Mouse (Mus musculus) CH12.LX (cell line): Measurements from ENCODE around the gene Cc2d2a. TPM values are rescaled to one million over a fixed set of nuclear protein-coding genes. Genes with fewer than 3 reads are reported as not detected.

ENCODE experiments used
- DNase-seq: peaks from one replicate; pipeline ENCODE4 v3.0.0-alpha.2; 2013; ENCODE audit errors: extremely low read depth
- H3K27ac ChIP-seq: 2 replicates; pipeline ENCODE4 v1.5.1; 2012; ENCODE audit warnings: low read depth, mild to moderate bottlenecking, control low read depth, moderate library complexity; ENCODE audit not compliant: insufficient read depth
- H3K27me3 ChIP-seq: replicated peaks from 2 replicates; pipeline ENCODE3; 2012; ENCODE audit warnings: inconsistent platforms
- H3K36me3 ChIP-seq, 2 experiments: replicated peaks in 1 of 2; 2 replicates each; pipeline versions ENCODE3 to v1.6.1; 2012; ENCODE audit warnings: inconsistent platforms in 1 of 2, low read length in 1 of 2, mild to moderate bottlenecking in 1 of 2, mixed read lengths in 1 of 2, moderate library complexity in 1 of 2; ENCODE audit not compliant: control insufficient read depth in 1 of 2, insufficient read depth in 1 of 2
- H3K4me1 ChIP-seq, 2 experiments: 2 replicates each; pipeline ENCODE4 v1.6.1; 2012; ENCODE audit warnings: inconsistent platforms in 1 of 2, moderate library complexity in 1 of 2; ENCODE audit not compliant: insufficient read depth in 2 of 2, control insufficient read depth in 1 of 2
- H3K4me2 ChIP-seq: 2 replicates; pipeline ENCODE4 v1.6.1; 2012; ENCODE audit warnings: low read depth, mild to moderate bottlenecking, control low read depth; ENCODE audit not compliant: poor library complexity, insufficient read depth, severe bottlenecking
- H3K4me3 ChIP-seq, 3 experiments: fragments of 150-350 bp in 1 of 3; sonication (generic) in 1 of 3; replicated peaks in 1 of 3; 2 replicates each; pipeline versions ENCODE3 to v1.5.1; 2011 to 2012; ENCODE audit warnings: low read depth in 2 of 3, low read length in 2 of 3, mild to moderate bottlenecking in 2 of 3, moderate library complexity in 2 of 3, control low read depth in 1 of 3, improper control_type of control experiment in 1 of 3, inconsistent platforms in 1 of 3, mixed read lengths in 1 of 3; ENCODE audit not compliant: poor library complexity in 1 of 3
- H3K79me2 ChIP-seq: replicated peaks from 2 replicates; pipeline ENCODE4 v1.6.1; 2012; ENCODE audit warnings: mild to moderate bottlenecking, moderate library complexity; ENCODE audit not compliant: control insufficient read depth, poor library complexity, insufficient read depth, severe bottlenecking; ENCODE audit errors: extremely low read depth
- H3K9ac ChIP-seq: 2 replicates; pipeline ENCODE4 v1.6.1; 2012; ENCODE audit warnings: low read depth, mild to moderate bottlenecking, control low read depth, moderate library complexity; ENCODE audit not compliant: insufficient read depth
- H3K9me3 ChIP-seq: replicated peaks from 2 replicates; pipeline ENCODE3; 2012; ENCODE audit warnings: low read length, inconsistent platforms, mixed read lengths
- CHD1 ChIP-seq: IDR thresholded peaks from 2 replicates; pipeline ENCODE4 v1.6.1; 2012; ENCODE audit warnings: low read depth, low read length, improper control_type of control experiment, inconsistent platforms
- CTCF ChIP-seq, 2 experiments: IDR thresholded peaks in 1 of 2; conservative IDR thresholded peaks in 1 of 2; 2 replicates each; pipeline ENCODE4 v1.5.1; 2011 to 2012; ENCODE audit warnings: low read depth in 2 of 2, low read length in 2 of 2, improper control_type of control experiment in 1 of 2, inconsistent platforms in 1 of 2, mild to moderate bottlenecking in 1 of 2, moderate library complexity in 1 of 2
- ELF1 ChIP-seq: IDR thresholded peaks from 2 replicates; pipeline ENCODE4 v1.6.1; 2014; ENCODE audit warnings: low read depth, mild to moderate bottlenecking, inconsistent platforms, low read length, improper control_type of control experiment
- KAT2A ChIP-seq: IDR thresholded peaks from 2 replicates; pipeline ENCODE4 v1.6.1; 2012; ENCODE audit warnings: low read length, improper control_type of control experiment, inconsistent platforms; ENCODE audit not compliant: insufficient replicate concordance
- MAFK ChIP-seq: IDR thresholded peaks from 2 replicates; pipeline ENCODE4 v1.6.1; 2011; ENCODE audit warnings: low read length, improper control_type of control experiment; ENCODE audit not compliant: insufficient replicate concordance
- MAZ ChIP-seq: IDR thresholded peaks from 2 replicates; pipeline ENCODE4 v1.6.1; 2012; ENCODE audit warnings: low read depth, mild to moderate bottlenecking, inconsistent platforms, low read length, improper control_type of control experiment, moderate library complexity
- MEF2A ChIP-seq: IDR thresholded peaks from 2 replicates; pipeline ENCODE4 v1.6.1; 2014; ENCODE audit warnings: low read depth, mild to moderate bottlenecking, inconsistent platforms, low read length, improper control_type of control experiment, borderline replicate concordance
- MXI1 ChIP-seq: IDR thresholded peaks from 2 replicates; pipeline ENCODE4 v1.6.1; 2011; ENCODE audit warnings: mild to moderate bottlenecking, low read depth, low read length, improper control_type of control experiment
- MYC ChIP-seq: IDR thresholded peaks from 2 replicates; pipeline ENCODE4 v1.6.1; 2011; ENCODE audit warnings: low read depth, mild to moderate bottlenecking, improper control_type of control experiment, low read length
- NRF1 ChIP-seq: IDR thresholded peaks from 2 replicates; pipeline ENCODE4 v1.6.1; 2014; ENCODE audit warnings: low read depth, mild to moderate bottlenecking, inconsistent platforms, low read length, improper control_type of control experiment, moderate library complexity
- SIN3A ChIP-seq: IDR thresholded peaks from 2 replicates; pipeline ENCODE4 v1.6.1; 2012; ENCODE audit warnings: low read length, improper control_type of control experiment, inconsistent platforms
- TBP ChIP-seq: conservative IDR thresholded peaks from 2 replicates; pipeline ENCODE4 v1.6.1; 2011; ENCODE audit warnings: low read depth, low read length, improper control_type of control experiment
- USF2 ChIP-seq: conservative IDR thresholded peaks from 2 replicates; pipeline ENCODE4 v1.6.1; 2011; ENCODE audit warnings: low read depth, low read length, improper control_type of control experiment
- ZC3H11A ChIP-seq: IDR thresholded peaks from 2 replicates; pipeline ENCODE4 v1.6.1; 2012; ENCODE audit warnings: low read depth, mild to moderate bottlenecking, inconsistent platforms, low read length, improper control_type of control experiment
- ZKSCAN1 ChIP-seq: IDR thresholded peaks from 2 replicates; pipeline ENCODE4 v1.6.1; 2012; ENCODE audit warnings: low read depth, inconsistent platforms, low read length, improper control_type of control experiment, borderline replicate concordance
- ZMIZ1 ChIP-seq: IDR thresholded peaks from 2 replicates; pipeline ENCODE4 v1.6.1; 2012; ENCODE audit warnings: low read depth, mild to moderate bottlenecking, inconsistent platforms, low read length, improper control_type of control experiment
- ZNF384 ChIP-seq: IDR thresholded peaks from 2 replicates; pipeline ENCODE4 v1.6.1; 2012; ENCODE audit warnings: low read depth, low read length, improper control_type of control experiment, inconsistent platforms
- dilution Hi-C: fragments of 300-500 bp; cut with MboI; formaldehyde crosslinking; loops from 2 replicates; pipeline ENCODE4 v1.14.3; 2020; ENCODE audit warnings: low sequenced_read_pairs; ENCODE audit not compliant: extremely low pct_unique_long_range_greater_than_20kb, extremely low pct_ligation_motif_present
- in situ Hi-C: fragments of 300-500 bp; cut with MboI; formaldehyde crosslinking; loops from 3 replicates; pipeline ENCODE4 v1.14.3; 2019; ENCODE audit warnings: low sequenced_read_pairs, low pct_ligation_motif_present, low pct_unique_long_range_greater_than_20kb, mixed read lengths
- polyA plus RNA-seq: library from polyadenylated mRNA; unstranded; fragments of >175 nt; gene quantifications from 2 replicates; pipeline ENCODE4 v1.2.1, GENCODE M21; 2012; ENCODE audit warnings: low read depth; ENCODE audit not compliant: insufficient read length
- total RNA-seq, 2 experiments: library from RNA; depleted of rRNA; stranded (reverse); fragments of 300-350 nt in 1 of 2; fragments of >200 nt in 1 of 2; gene quantifications; 2 replicates each; pipeline ENCODE4 v1.2.3; 2012 to 2014

Gene Cc2d2a
- total and polyA plus RNA-seq, 3 experiments: 0.04 to 0.12 TPM; not detected in 1

DNA sequence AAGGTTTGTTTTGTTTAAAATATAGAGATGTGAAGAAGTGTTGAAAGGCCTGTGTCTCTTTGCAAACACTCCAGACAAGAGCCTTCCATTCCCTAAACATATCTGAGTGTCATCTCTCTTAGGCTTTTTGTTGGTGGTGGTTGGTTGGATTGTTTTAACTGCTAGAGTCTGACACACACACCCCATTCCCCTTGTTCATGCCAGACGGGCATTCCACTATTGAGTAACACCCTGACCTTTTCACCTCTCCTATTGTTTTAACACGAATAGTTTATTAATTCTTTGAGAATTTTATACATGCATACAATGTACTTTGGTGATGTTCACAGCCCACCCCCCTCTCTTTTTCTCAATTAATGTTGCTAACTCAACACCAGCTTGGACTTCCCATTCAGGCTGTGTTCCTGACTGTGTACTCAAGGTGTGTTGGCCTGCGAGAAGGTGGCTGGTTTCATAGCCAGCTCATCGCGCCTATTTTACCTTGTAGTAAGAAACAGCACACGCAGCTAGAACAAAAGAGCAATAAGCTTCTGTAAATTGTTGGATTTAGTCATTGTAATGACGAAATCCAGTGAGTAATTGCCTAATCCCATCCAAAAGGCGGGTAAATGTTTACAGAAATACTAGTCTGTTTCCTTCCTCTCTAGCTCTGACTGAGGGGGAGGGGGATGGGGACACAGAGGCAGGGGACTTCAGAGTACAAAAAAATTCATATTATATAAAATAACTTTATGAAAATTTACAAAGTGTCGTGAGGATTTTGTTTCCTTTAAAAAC, 126.0 kb downstream of the Cc2d2a start:
- H3K27me3 ChIP-seq: no peaks in the 10 kb centered on the region
- TF ChIP-seq MYC (no peak), CTCF (conservative IDR thresholded peaks at IDR 0.05 in 1 of 2, IDR thresholded peaks at IDR 0.05 in 1 of 2; ENCODE audit: low read depth in 2 of 2, low read length in 2 of 2) (no peak), MXI1 (no peak), MEF2A (no peak), CHD1 (no peak), ZMIZ1 (no peak), TBP (no peak), USF2 (no peak), MAFK (no peak), KAT2A (no peak), ZC3H11A (no peak), ZKSCAN1 (no peak), ZNF384 (no peak), SIN3A (no peak), NRF1 (no peak), ELF1 (no peak), MAZ (no peak)
- dilution Hi-C loops: no loop called here
- peaks cover 0 to 3% of the 10 kb centered on the region in 2 experiments; a peak in 1 of 4 replicates for H3K4me1 ChIP-seq
- DNase-seq: no peak
- no peak overlapping the region for H3K4me2 ChIP-seq
- no peaks in the 10 kb centered on the region for H3K36me3 ChIP-seq
- in situ Hi-C loops: no loop called here
- H3K4me3 ChIP-seq: no peak overlapping the region
- H3K27ac ChIP-seq: no peak overlapping the region
- H3K79me2 ChIP-seq: no peaks in the 10 kb centered on the region
- no peaks in the 10 kb centered on the region for H3K9me3 ChIP-seq
- no peak overlapping the region for H3K9ac ChIP-seq

Other genes with a start within 250 kb of the Cc2d2a start
- gene C1qtnf7, start 146.8 kb upstream of the Cc2d2a start, total RNA-seq (2012; rRNA removed): not detected in 2 replicates
- gene C1qtnf7, start 146.8 kb upstream of the Cc2d2a start, total RNA-seq (2014; rRNA removed): not detected in 2 replicates
- gene C1qtnf7, start 146.8 kb upstream of the Cc2d2a start, polyA plus RNA-seq: not detected in 2 replicates
- gene Bst1, start 156.5 kb downstream of the Cc2d2a start, total RNA-seq (2012; rRNA removed): 1.9 and 3.3 TPM in 2 replicates
- gene Bst1, start 156.5 kb downstream of the Cc2d2a start, total RNA-seq (2014; rRNA removed): 4.7 and 4.8 TPM in 2 replicates
- 8.9 and 9.9 TPM in 2 replicates for gene Bst1, start 156.5 kb downstream of the Cc2d2a start, polyA plus RNA-seq
- gene Fbxl5, start 159.3 kb downstream of the Cc2d2a start, total RNA-seq (2012; rRNA removed): 20.5 and 20.9 TPM in 2 replicates
- 45.3 and 48.4 TPM in 2 replicates for gene Fbxl5, start 159.3 kb downstream of the Cc2d2a start, total RNA-seq (2014; rRNA removed)
- gene Fbxl5, start 159.3 kb downstream of the Cc2d2a start, polyA plus RNA-seq: 28.1 and 28.4 TPM in 2 replicates
- 2.9 and 3.3 TPM in 2 replicates for gene Cd38, start 206.2 kb downstream of the Cc2d2a start, total RNA-seq (2012; rRNA removed)
- gene Cd38, start 206.2 kb downstream of the Cc2d2a start, total RNA-seq (2014; rRNA removed): 1.5 and 1.7 TPM in 2 replicates
- gene Cd38, start 206.2 kb downstream of the Cc2d2a start, polyA plus RNA-seq: 0.87 and 0.93 TPM in 2 replicates